Mouse (Mus musculus): ENCODE data around the gene Tnfrsf22. TPM values are rescaled to one million over a fixed set of nuclear protein-coding genes. Genes with fewer than 3 reads are reported as not detected.

The Tnfrsf22 gene
- polyA plus RNA-seq, 1 experiment from 2014 or later = 11.5 TPM

DNA sequence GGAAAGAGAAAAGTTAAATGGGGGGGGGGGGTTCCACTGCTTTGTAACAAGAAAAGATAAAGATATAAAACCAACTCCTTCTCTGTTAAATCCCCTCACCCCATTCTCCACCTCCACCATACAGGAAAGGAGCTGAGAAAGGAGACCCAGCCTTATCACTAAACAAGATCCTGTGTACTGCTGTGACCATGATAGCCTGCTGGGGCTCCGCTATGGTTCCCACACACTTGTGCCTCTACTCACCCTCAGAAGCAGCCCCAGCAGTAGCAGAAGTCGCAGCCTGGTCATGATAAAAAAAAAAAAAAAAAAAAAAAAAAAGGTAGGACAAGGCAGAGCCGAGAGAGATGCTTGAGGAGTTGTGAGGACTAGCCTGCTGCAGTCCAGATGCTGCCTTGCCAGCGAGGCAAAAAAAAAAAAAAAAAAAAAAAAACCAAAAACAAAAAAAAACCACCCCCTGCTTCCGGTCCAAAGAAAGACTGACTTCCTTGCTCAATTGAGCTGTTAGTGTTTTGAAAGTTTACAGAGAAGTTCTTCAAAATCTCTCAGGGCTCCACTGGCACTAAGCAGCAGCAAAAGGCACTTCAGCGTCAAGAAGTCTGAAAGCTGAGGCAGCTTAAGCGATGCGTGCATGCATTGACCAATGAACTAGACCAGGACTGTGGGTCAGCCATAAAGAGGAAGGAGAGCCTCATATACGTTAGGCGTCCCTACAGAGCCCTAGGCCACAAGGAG is 21.7 kb downstream of the Tnfrsf22 start:
- no peak overlapping the region for H3K4me3 ChIP-seq (ENCODE audit: low read depth, low read length)
- 62% methylated on average over 10 of the region's 10 CpGs for WGBS
- no peaks in the 10 kb centered on the region for H3K36me3 ChIP-seq (replicated peaks; ENCODE audit: control insufficient read depth, insufficient read depth, low read depth, low read length)

GRCm38 (mm10) chr7:143626178-143626577 is 23.3 kb downstream of the Tnfrsf22 start:
- H3K36me3 ChIP-seq (replicated peaks; ENCODE audit: control insufficient read depth, insufficient read depth, low read depth, low read length) = no peaks in the 10 kb centered on the region
- 67% methylated on average over 2 of the region's 2 CpGs for WGBS
- H3K4me1 ChIP-seq (ENCODE audit: control insufficient read depth, insufficient read depth, low read length) = no peaks in the 10 kb centered on the region
- H3K9me3 ChIP-seq (replicated peaks; ENCODE audit: control insufficient read depth, low read length) = no peaks in the 10 kb centered on the region
- ATAC-seq (replicated peaks; ENCODE audit: insufficient number of reproducible peaks, low FRiP score, low TSS enrichment, low read depth) = no peak
- no peak overlapping the region for H3K4me3 ChIP-seq (ENCODE audit: low read depth, low read length)
- H3K4me2 ChIP-seq (ENCODE audit: low read depth, low read length) = no peak overlapping the region
- H3K27ac ChIP-seq (replicated peaks; ENCODE audit: low read depth, low read length) = no peak overlapping the region
- H3K27me3 ChIP-seq (ENCODE audit: control insufficient read depth, insufficient read depth, low read length) = no peaks in the 10 kb centered on the region
- no peak overlapping the region for H3K9ac ChIP-seq (replicated peaks; ENCODE audit: low read length)
- DNase-seq (ENCODE audit: low spot score) = no peak

More for the DNA sequence above, 21.7 kb downstream of the Tnfrsf22 start:
- H3K9me3 ChIP-seq (replicated peaks; ENCODE audit: control insufficient read depth, low read length) = no peaks in the 10 kb centered on the region
- DNase-seq (ENCODE audit: low spot score) (no peak), ATAC-seq (replicated peaks; ENCODE audit: insufficient number of reproducible peaks, low FRiP score, low TSS enrichment, low read depth) (no peak)
- no peak overlapping the region for H3K27ac ChIP-seq (replicated peaks; ENCODE audit: low read depth, low read length)
- H3K9ac ChIP-seq (replicated peaks; ENCODE audit: low read length) = no peak overlapping the region
- H3K4me1 ChIP-seq (ENCODE audit: control insufficient read depth, insufficient read depth, low read length) = no peaks in the 10 kb centered on the region
- no peak overlapping the region for H3K4me2 ChIP-seq (ENCODE audit: low read depth, low read length)
- H3K27me3 ChIP-seq (ENCODE audit: control insufficient read depth, insufficient read depth, low read length) = no peaks in the 10 kb centered on the region

- ATAC-seq (replicated peaks; ENCODE audit: insufficient number of reproducible peaks, low FRiP score, low TSS enrichment, low read depth) = no peak
- no peaks in the 10 kb centered on the region for H3K36me3 ChIP-seq (replicated peaks; ENCODE audit: control insufficient read depth, insufficient read depth, low read depth, low read length)
- no peaks in the 10 kb centered on the region for H3K27me3 ChIP-seq (ENCODE audit: control insufficient read depth, insufficient read depth, low read length)
- WGBS = 74% methylated on average over 5 of the region's 5 CpGs
- no peak overlapping the region for H3K27ac ChIP-seq (replicated peaks; ENCODE audit: low read depth, low read length)
- H3K9me3 ChIP-seq (replicated peaks; ENCODE audit: control insufficient read depth, low read length) = no peaks in the 10 kb centered on the region
- no peak for DNase-seq (ENCODE audit: low spot score)
- H3K4me3 ChIP-seq (ENCODE audit: low read depth, low read length) = no peak overlapping the region
- H3K9ac ChIP-seq (replicated peaks; ENCODE audit: low read length) = no peak overlapping the region
- no peaks in the 10 kb centered on the region for H3K4me1 ChIP-seq (ENCODE audit: control insufficient read depth, insufficient read depth, low read length)
- no peak overlapping the region for H3K4me2 ChIP-seq (ENCODE audit: low read depth, low read length)
Measured at GRCm38 (mm10) chr7:143625151-143625550, 24.3 kb downstream of the Tnfrsf22 start.

DNA sequence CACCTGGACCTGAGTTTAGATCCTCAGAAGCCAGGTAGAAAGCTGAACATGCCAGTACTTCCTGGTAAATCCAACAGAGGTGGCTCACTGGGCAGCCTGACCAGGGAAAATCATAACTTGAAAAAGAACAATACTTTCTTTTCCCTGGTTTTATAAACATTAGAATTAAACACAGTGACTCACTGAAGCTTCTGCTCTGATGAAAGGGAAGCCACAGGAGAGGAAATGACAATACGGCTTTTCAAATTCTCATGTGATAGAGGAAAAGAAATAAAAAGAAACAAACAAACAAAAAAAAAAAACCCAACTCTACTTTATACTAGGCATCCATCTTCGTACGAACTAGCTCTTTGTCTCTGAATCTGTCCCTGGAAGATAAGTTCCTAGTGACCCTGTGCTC is 24.9 kb downstream of the Tnfrsf22 start:
- 81% methylated on average over 3 of the region's 3 CpGs for WGBS
- Histone ChIP-seq H3K4me1 (ENCODE audit: control insufficient read depth, insufficient read depth, low read length) (no peaks in the 10 kb centered on the region), H3K9ac (replicated peaks; ENCODE audit: low read length) (no peak overlapping the region), H3K27me3 (ENCODE audit: control insufficient read depth, insufficient read depth, low read length) (no peaks in the 10 kb centered on the region), H3K9me3 (replicated peaks; ENCODE audit: control insufficient read depth, low read length) (no peaks in the 10 kb centered on the region), H3K36me3 (replicated peaks; ENCODE audit: control insufficient read depth, insufficient read depth, low read depth, low read length) (no peaks in the 10 kb centered on the region), H3K4me2 (ENCODE audit: low read depth, low read length) (no peak overlapping the region), H3K4me3 (ENCODE audit: low read depth, low read length) (no peak overlapping the region), H3K27ac (replicated peaks; ENCODE audit: low read depth, low read length) (no peak overlapping the region)
- DNase-seq (ENCODE audit: low spot score) (no peak), ATAC-seq (replicated peaks; ENCODE audit: insufficient number of reproducible peaks, low FRiP score, low TSS enrichment, low read depth) (no peak)

GRCm38 (mm10) chr7:143620951-143621350 is 28.5 kb downstream of the Tnfrsf22 start:
- H3K4me3 ChIP-seq (ENCODE audit: low read depth, low read length) = no peak overlapping the region
- no peaks in the 10 kb centered on the region for H3K4me1 ChIP-seq (ENCODE audit: control insufficient read depth, insufficient read depth, low read length)
- H3K27ac ChIP-seq (replicated peaks; ENCODE audit: low read depth, low read length) = no peak overlapping the region
- WGBS = 70% methylated on average over 1 of the region's 1 CpGs
- H3K9ac ChIP-seq (replicated peaks; ENCODE audit: low read length) = no peak overlapping the region
- ATAC-seq (replicated peaks; ENCODE audit: insufficient number of reproducible peaks, low FRiP score, low TSS enrichment, low read depth) (no peak), DNase-seq (ENCODE audit: low spot score) (no peak)
- no peaks in the 10 kb centered on the region for H3K9me3 ChIP-seq (replicated peaks; ENCODE audit: control insufficient read depth, low read length)
- no peaks in the 10 kb centered on the region; the same call in 1 of the 2 replicates for H3K36me3 ChIP-seq (replicated peaks; ENCODE audit: control insufficient read depth, insufficient read depth, low read depth, low read length)
- no peak overlapping the region for H3K4me2 ChIP-seq (ENCODE audit: low read depth, low read length)
- H3K27me3 ChIP-seq (ENCODE audit: control insufficient read depth, insufficient read depth, low read length) = no peaks in the 10 kb centered on the region

- no peak for ATAC-seq (replicated peaks; ENCODE audit: insufficient number of reproducible peaks, low FRiP score, low TSS enrichment, low read depth)
- no peaks in the 10 kb centered on the region; the same call in 1 of the 2 replicates for H3K36me3 ChIP-seq (replicated peaks; ENCODE audit: control insufficient read depth, insufficient read depth, low read depth, low read length)
- no peak overlapping the region for H3K4me2 ChIP-seq (ENCODE audit: low read depth, low read length)
- H3K27me3 ChIP-seq (ENCODE audit: control insufficient read depth, insufficient read depth, low read length) = no peaks in the 10 kb centered on the region
- no peaks in the 10 kb centered on the region for H3K4me1 ChIP-seq (ENCODE audit: control insufficient read depth, insufficient read depth, low read length)
- DNase-seq (ENCODE audit: low spot score) = no peak
- H3K27ac ChIP-seq (replicated peaks; ENCODE audit: low read depth, low read length) = no peak overlapping the region
- 64% methylated on average over 9 of the region's 9 CpGs for WGBS
- H3K9me3 ChIP-seq (replicated peaks; ENCODE audit: control insufficient read depth, low read length) = no peaks in the 10 kb centered on the region
- H3K4me3 ChIP-seq (ENCODE audit: low read depth, low read length) = no peak overlapping the region
- H3K9ac ChIP-seq (replicated peaks; ENCODE audit: low read length) = no peak overlapping the region
Measured at GRCm38 (mm10) chr7:143614404-143615135, 34.9 kb downstream of the Tnfrsf22 start.

GRCm38 (mm10) chr7:143612215-143612614 is 37.2 kb downstream of the Tnfrsf22 start:
- 64% methylated on average over 3 of the region's 3 CpGs for WGBS
- no peak overlapping the region for H3K27ac ChIP-seq (replicated peaks; ENCODE audit: low read depth, low read length)
- no peak overlapping the region for H3K4me3 ChIP-seq (ENCODE audit: low read depth, low read length)
- H3K9me3 ChIP-seq (replicated peaks; ENCODE audit: control insufficient read depth, low read length) = no peaks in the 10 kb centered on the region
- H3K27me3 ChIP-seq (ENCODE audit: control insufficient read depth, insufficient read depth, low read length) = no peaks in the 10 kb centered on the region
- DNase-seq (ENCODE audit: low spot score) (no peak), ATAC-seq (replicated peaks; ENCODE audit: insufficient number of reproducible peaks, low FRiP score, low TSS enrichment, low read depth) (no peak)
- H3K4me1 ChIP-seq (ENCODE audit: control insufficient read depth, insufficient read depth, low read length) = no peaks in the 10 kb centered on the region
- H3K4me2 ChIP-seq (ENCODE audit: low read depth, low read length) = no peak overlapping the region
- H3K36me3 ChIP-seq (replicated peaks; ENCODE audit: control insufficient read depth, insufficient read depth, low read depth, low read length) = no peaks in the 10 kb centered on the region
- H3K9ac ChIP-seq (replicated peaks; ENCODE audit: low read length) = no peak overlapping the region

DNA sequence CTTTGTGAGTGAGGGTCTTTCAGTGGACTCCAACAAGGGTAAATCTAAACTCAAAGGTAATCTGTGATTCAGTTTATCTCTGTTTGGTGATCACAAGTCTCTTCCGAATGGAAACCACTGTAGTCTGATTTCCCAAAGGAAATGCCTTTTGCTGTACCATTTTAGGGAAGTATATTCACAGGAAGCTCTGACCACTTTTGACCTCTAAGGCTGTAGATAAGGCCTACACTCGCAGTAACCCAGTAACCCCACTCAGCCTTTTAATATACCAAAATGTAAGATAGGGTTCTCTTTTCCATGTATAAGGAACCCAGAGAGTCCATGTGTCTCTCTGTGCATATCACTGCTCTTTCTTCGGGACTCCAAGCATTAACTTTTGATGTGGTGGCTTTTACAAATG is 44.1 kb downstream of the Tnfrsf22 start:
- Histone ChIP-seq H3K9me3 (replicated peaks; ENCODE audit: control insufficient read depth, low read length) (no peaks in the 10 kb centered on the region), H3K4me1 (ENCODE audit: control insufficient read depth, insufficient read depth, low read length) (no peaks in the 10 kb centered on the region), H3K27ac (replicated peaks; ENCODE audit: low read depth, low read length) (no peak overlapping the region), H3K9ac (replicated peaks; ENCODE audit: low read length) (no peak overlapping the region), H3K4me2 (ENCODE audit: low read depth, low read length) (no peak overlapping the region), H3K27me3 (ENCODE audit: control insufficient read depth, insufficient read depth, low read length) (no peaks in the 10 kb centered on the region), H3K4me3 (ENCODE audit: low read depth, low read length) (no peak overlapping the region), H3K36me3 (replicated peaks; ENCODE audit: control insufficient read depth, insufficient read depth, low read depth, low read length) (no peaks in the 10 kb centered on the region)
- WGBS = 86% methylated on average over 3 of the region's 3 CpGs
- no peak for ATAC-seq (replicated peaks; ENCODE audit: insufficient number of reproducible peaks, low FRiP score, low TSS enrichment, low read depth)
- no peak for DNase-seq (ENCODE audit: low spot score)
